In the genomic region with DNA sequence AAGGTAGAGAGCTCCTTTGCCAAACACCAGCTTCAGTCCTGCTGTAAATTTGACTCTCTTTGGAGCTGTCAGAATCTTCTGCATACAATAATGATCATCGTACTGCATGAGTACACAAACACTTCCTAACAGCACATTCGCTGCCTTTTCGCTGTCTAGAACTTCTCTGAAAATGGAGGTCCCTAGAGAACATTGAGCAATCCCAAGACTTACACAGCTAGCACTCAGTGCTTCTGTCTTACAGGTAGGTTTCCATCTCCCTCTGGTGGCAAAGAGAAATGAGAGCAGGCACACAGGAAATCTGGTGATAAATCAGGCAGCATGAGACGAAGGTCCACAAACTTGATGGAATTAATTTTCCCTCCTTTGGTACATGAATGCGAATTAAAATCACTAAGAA, we compare ENCODE assay signal across 8 mouse cellular contexts.
DNase-seq lines count a peak whose midpoint lies in the region; ATAC-seq lines count a peak whose summit lies in the region.

No protein-coding gene starts in this region.

- no peak overlapping the region for H3K4me3 ChIP-seq in midbrain, embryonic 11.5 days (ENCODE audit: low read depth, low read length)

- peak; percentile 88 for ATAC-seq in midbrain, embryonic 11.5 days (ENCODE audit: low FRiP score)

- peak; percentile 5 to 12 for DNase-seq in heart, postnatal 10 days
- DNase-seq in heart, adult 8-10 months (ENCODE audit: low spot score): no peak
- DNase-seq in MEL-GATA-1-ER (ENCODE audit: extremely low read depth, low read depth): peak; percentile 34
- DNase-seq in embryo, embryonic 10.5 days (ENCODE audit: low spot score): peak; percentile 66
- DNase-seq in kidney, adult 18-20 months: peak; percentile 6
- peak; percentile 84 for DNase-seq in midbrain, embryonic 11.5 days (ENCODE audit: low spot score, missing footprints)
- DNase-seq in thymus, postnatal 25 days: no peak
- no peak for DNase-seq in spleen, postnatal 14 days (ENCODE audit: low spot score in 2 of 2)

- H3K36me3 ChIP-seq in midbrain, embryonic 11.5 days (ENCODE audit: control insufficient read depth, insufficient read depth, low read length): no peaks in the 10 kb centered on the region

- no peak overlapping the region for H3K9ac ChIP-seq in midbrain, embryonic 11.5 days (ENCODE audit: low read length)

- no peaks in the 10 kb centered on the region for H3K27me3 ChIP-seq in midbrain, embryonic 11.5 days (ENCODE audit: control insufficient read depth, insufficient read depth, low read length)

- no peak overlapping the region for H3K27ac ChIP-seq in midbrain, embryonic 11.5 days (ENCODE audit: low read depth, low read length)

- WGBS in midbrain, embryonic 11.5 days: 44% methylated on average over 5 of the region's 5 CpGs

- H3K4me1 ChIP-seq in midbrain, embryonic 11.5 days (ENCODE audit: control insufficient read depth, insufficient read depth, low read length): no peaks in the 10 kb centered on the region

- no peaks in the 10 kb centered on the region for H3K9me3 ChIP-seq in midbrain, embryonic 11.5 days (ENCODE audit: control insufficient read depth, low read length)

- H3K4me2 ChIP-seq in midbrain, embryonic 11.5 days: no peak overlapping the region

- intact Hi-C loops in heart, postnatal 10 days (cut with DNase I): loop anchor here (1.0 kb wide), 1 partner anchor 436 kb away; no protein-coding TSS in a partner anchor

Comparison
In these comparisons a context has a peak if more than half of its experiments do, and no peak if none do; other contexts are left out.
1. DNase-seq: peak in heart, postnatal 10 days (2 of 2), MEL-GATA-1-ER (single experiment), embryo, embryonic 10.5 days (single experiment), kidney, adult 18-20 months (single experiment) and midbrain, embryonic 11.5 days (single experiment); none in heart, adult 8-10 months (single experiment), thymus, postnatal 25 days (single experiment) and spleen, postnatal 14 days (0 of 2).